Mouse (Mus musculus) right cerebral cortex, adult 18-20 months (tissue): ENCODE data around the gene Olfr1.

Source experiments
- DNase-seq: peaks from one replicate; pipeline ENCODE4 v3.0.0; 2022; ENCODE audit warnings: mixed read lengths

Olfr1 gene

GRCm38 (mm10) chr11:73399514-73399913 is at the start of gene Olfr1:
Olfr1 (minus strand) TSS chr11:73399614.
- DNase-seq = no peak

- DNase-seq = no peak
Measured at GRCm38 (mm10) chr11:73428377-73428776, 29.0 kb upstream of the Olfr1 start, which contains the start of gene Olfr378. Olfr378 (minus strand) TSS chr11:73428477.

- no peak for DNase-seq
Measured at GRCm38 (mm10) chr11:73395374-73395773, 4.0 kb downstream of the Olfr1 start.

GRCm38 (mm10) chr11:73370946-73371345 is 28.5 kb downstream of the Olfr1 start, which contains the start of gene Olfr376:
Olfr376 (plus strand) TSS chr11:73371246.
- no peak for DNase-seq

- DNase-seq = no peak
Measured at GRCm38 (mm10) chr11:73350483-73350882, 48.9 kb downstream of the Olfr1 start, which contains the start of gene Olfr20. Olfr20 (plus strand) TSS chr11:73350783.
